Comparison of ENCODE assay signal across 10 mouse cellular contexts in genomic region chr12:102166691-102167261, GRCm38 (mm10). TPM values are rescaled to one million over a fixed set of nuclear protein-coding genes. Genes with fewer than 3 reads are reported as not detected.
DNase-seq lines count a peak whose midpoint lies in the region; ATAC-seq lines count a peak whose summit lies in the region.
"Had no signal": no experiment of that assay in that cellular context is flagged by ENCODE, and none has a peak within 500 bp of the region (broad histone marks: within the 10 kb centered on the region; RNA-seq: fewer than 3 reads in every experiment).

No protein-coding gene starts in this region.

- no peaks in the 10 kb centered on the region for H3K4me1 ChIP-seq in heart, embryonic 16.5 days (ENCODE audit: control insufficient read depth, insufficient read depth, low read length)
- H3K4me1 ChIP-seq in embryonic facial prominence, embryonic 14.5 days (ENCODE audit: control insufficient read depth, insufficient read depth, low read length): no peaks in the 10 kb centered on the region
- 0 out of 2 replicates have a peak, but pooled peaks cover 3% of the 10 kb centered on the region for H3K4me1 ChIP-seq in intestine, embryonic 15.5 days (replicated peaks)
- H3K4me1 ChIP-seq in midbrain, embryonic 16.5 days (ENCODE audit: control insufficient read depth, insufficient read depth, low read length): 0 out of 2 replicates have a peak, but pooled peaks cover 2% of the 10 kb centered on the region

- no peak for DNase-seq in heart, adult 11 months
- peak; percentile 8 for DNase-seq in embryonic facial prominence, embryonic 14.5 days (ENCODE audit: low spot score)
- no peak for DNase-seq in spleen, postnatal 36 days (ENCODE audit: low spot score in 2 of 2)
- no peak for DNase-seq in thymus, postnatal 14 days
- DNase-seq in right cerebral cortex, postnatal 4 days: no peak
- DNase-seq: thymus, postnatal 36 days had no signal

- 47% methylated on average over 5 of the region's 5 CpGs for whole genome bisulfite sequencing in heart, embryonic 16.5 days
- 34% methylated on average over 5 of the region's 5 CpGs for WGBS in embryonic facial prominence, embryonic 14.5 days
- 44% methylated on average over 5 of the region's 5 CpGs for WGBS in intestine, embryonic 15.5 days
- 59% methylated on average over 5 of the region's 5 CpGs for WGBS in midbrain, embryonic 16.5 days

- peak overlapping the region; percentile 56 for H3K27ac ChIP-seq in heart, embryonic 16.5 days (ENCODE audit: low read length)
- H3K27ac ChIP-seq in embryonic facial prominence, embryonic 14.5 days (replicated peaks; ENCODE audit: low read depth, low read length): no peak overlapping the region
- H3K27ac ChIP-seq in intestine, embryonic 15.5 days: peak overlapping the region; percentile 65
- H3K27ac ChIP-seq in midbrain, embryonic 16.5 days (ENCODE audit: low read length): no peak overlapping the region

- no peaks in the 10 kb centered on the region for H3K27me3 ChIP-seq in heart, embryonic 16.5 days (ENCODE audit: control insufficient read depth, insufficient read depth, low read length)
- H3K27me3 ChIP-seq in embryonic facial prominence, embryonic 14.5 days (replicated peaks; ENCODE audit: control insufficient read depth, insufficient read depth, low read length): no peaks in the 10 kb centered on the region
- H3K27me3 ChIP-seq in intestine, embryonic 15.5 days (replicated peaks): no peaks in the 10 kb centered on the region
- H3K27me3 ChIP-seq in midbrain, embryonic 16.5 days (ENCODE audit: control insufficient read depth, insufficient read depth, low read depth, low read length): no peaks in the 10 kb centered on the region

- H3K4me2 ChIP-seq in heart, embryonic 16.5 days (ENCODE audit: low read depth, low read length): no peak overlapping the region
- no peak overlapping the region for H3K4me2 ChIP-seq in embryonic facial prominence, embryonic 14.5 days (ENCODE audit: low read depth, low read length)
- H3K4me2 ChIP-seq in intestine, embryonic 15.5 days (replicated peaks): no peak overlapping the region
- no peak overlapping the region for H3K4me2 ChIP-seq in midbrain, embryonic 16.5 days (ENCODE audit: low read length)

- H3K9ac ChIP-seq in heart, embryonic 16.5 days (ENCODE audit: low read length): no peak overlapping the region
- H3K9ac ChIP-seq in embryonic facial prominence, embryonic 14.5 days (ENCODE audit: low read depth, low read length): no peak overlapping the region
- H3K9ac ChIP-seq in intestine, embryonic 15.5 days: no peak overlapping the region
- no peak overlapping the region for H3K9ac ChIP-seq in midbrain, embryonic 16.5 days (ENCODE audit: low read depth, low read length)

- no peaks in the 10 kb centered on the region for H3K36me3 ChIP-seq in heart, embryonic 16.5 days (ENCODE audit: control insufficient read depth, insufficient read depth)
- no peaks in the 10 kb centered on the region for H3K36me3 ChIP-seq in embryonic facial prominence, embryonic 14.5 days (ENCODE audit: control insufficient read depth, insufficient read depth, low read length)
- no peaks in the 10 kb centered on the region for H3K36me3 ChIP-seq in intestine, embryonic 15.5 days
- H3K36me3 ChIP-seq in midbrain, embryonic 16.5 days (ENCODE audit: control insufficient read depth, insufficient read depth, low read length): no peaks in the 10 kb centered on the region

- peak; percentile 67 for ATAC-seq in heart, embryonic 16.5 days (replicated peaks; ENCODE audit: extremely low read depth, insufficient read depth, low FRiP score)
- ATAC-seq in embryonic facial prominence, embryonic 14.5 days (ENCODE audit: low read depth): 0 out of 2 replicates have a peak, but pooled peaks have one; percentile 22
- peak; percentile 85 for ATAC-seq in intestine, embryonic 15.5 days
- peak; percentile 75; the same call in 1 of the 2 replicates for ATAC-seq in midbrain, embryonic 16.5 days

- H3K9me3 ChIP-seq in heart, embryonic 16.5 days (replicated peaks; ENCODE audit: control insufficient read depth, low read length): no peaks in the 10 kb centered on the region
- no peaks in the 10 kb centered on the region for H3K9me3 ChIP-seq in embryonic facial prominence, embryonic 14.5 days (ENCODE audit: control insufficient read depth, low read length)
- H3K9me3 ChIP-seq in intestine, embryonic 15.5 days: no peaks in the 10 kb centered on the region
- H3K9me3 ChIP-seq in midbrain, embryonic 16.5 days (replicated peaks; ENCODE audit: control insufficient read depth, low read length, poor library complexity, severe bottlenecking): no peaks in the 10 kb centered on the region

- H3K4me3 ChIP-seq in heart, embryonic 16.5 days (ENCODE audit: low read length): no peak overlapping the region
- H3K4me3 ChIP-seq in embryonic facial prominence, embryonic 14.5 days (ENCODE audit: low read depth, low read length): no peak overlapping the region
- no peak overlapping the region for H3K4me3 ChIP-seq in intestine, embryonic 15.5 days (replicated peaks)
- no peak overlapping the region for H3K4me3 ChIP-seq in midbrain, embryonic 16.5 days (ENCODE audit: low read depth, low read length)

RNA-seq across cellular contexts. Expression of gene Slc24a4, which starts 38.2 kb away (rescaled TPM):
- polyA plus RNA-seq in heart, embryonic 16.5 days (2015; fragmentation: Nextera tagmentation; extraction: Ambion mirVana): 2.8 and 2.9 TPM in 2 replicates
- polyA plus RNA-seq in embryonic facial prominence, embryonic 14.5 days (2014; fragmentation: Nextera tagmentation; extraction: Ambion mirVana): 0.65 and 0.79 TPM in 2 replicates
- 0.93 and 1.1 TPM in 2 replicates for polyA plus RNA-seq in intestine, embryonic 15.5 days (2015; fragmentation: Nextera tagmentation; extraction: Ambion mirVana)
- polyA plus RNA-seq in midbrain, embryonic 16.5 days (2015; fragmentation: Nextera tagmentation; extraction: Ambion mirVana): 1.7 TPM in 2 replicates
- polyA plus RNA-seq: limb, embryonic 11.5 days had no signal

Comparison
In these comparisons a context has a peak if more than half of its experiments do, and no peak if none do; other contexts are left out.
1. ATAC-seq: peak in every context shown above with its lines; median percentile 85 in intestine, embryonic 15.5 days; 75 in midbrain, embryonic 16.5 days; 67 in heart, embryonic 16.5 days; 22 in embryonic facial prominence, embryonic 14.5 days.
2. H3K27ac ChIP-seq: peak in heart, embryonic 16.5 days (single experiment) and intestine, embryonic 15.5 days (single experiment); none in embryonic facial prominence, embryonic 14.5 days (single experiment) and midbrain, embryonic 16.5 days (single experiment).